Comparison of ENCODE assay signal across 14 mouse cellular contexts in genomic region chr1:12510129-12510816, GRCm38 (mm10).
DNase-seq lines count a peak whose midpoint lies in the region; ATAC-seq and TF ChIP-seq lines count a peak whose summit lies in the region.
"Had no signal": no experiment of that assay in that cellular context is flagged by ENCODE, and none has a peak within 500 bp of the region (broad histone marks: within the 10 kb centered on the region; RNA-seq: fewer than 3 reads in every experiment).

No protein-coding gene starts in this region.

- H3K9ac ChIP-seq in heart, embryonic 13.5 days, result no peak overlapping the region
- no peak overlapping the region for H3K9ac ChIP-seq in heart, embryonic 12.5 days
- no peak overlapping the region for H3K9ac ChIP-seq in embryonic facial prominence, embryonic 13.5 days
- H3K9ac ChIP-seq in limb, embryonic 14.5 days (ENCODE audit: low read depth, low read length, severe bottlenecking), result no peak overlapping the region
- H3K9ac ChIP-seq: forebrain, embryonic 15.5 days; liver, embryonic 14.5 days; midbrain, embryonic 13.5 days had no signal

- no peak for TF ChIP-seq POLR2A in limb, embryonic 14.5 days (IDR thresholded peaks at IDR 0.05; ENCODE audit: borderline replicate concordance, extremely low read depth, insufficient read depth, insufficient read length)

- DNase-seq in 3T3-L1 (ENCODE audit: low read depth, low spot score), result peak; percentile 1
- peak; percentile 80 for DNase-seq in limb, embryonic 14.5 days (ENCODE audit: low spot score)
- DNase-seq in testis, postnatal 14 days (ENCODE audit: low spot score), result no peak
- DNase-seq in layer of hippocampus, adult 8-10 months (ENCODE audit: low spot score in 2 of 2), result no peak
- no peak for DNase-seq in right cerebral cortex, adult 18-20 months
- DNase-seq: cerebellum, adult 11 months; kidney, postnatal 4 days; right cerebral cortex, postnatal 14 days had no signal

- H3K4me2 ChIP-seq in heart, embryonic 13.5 days, result no peak overlapping the region
- no peak overlapping the region for H3K4me2 ChIP-seq in heart, embryonic 12.5 days
- H3K4me2 ChIP-seq in embryonic facial prominence, embryonic 13.5 days, result peak overlapping the region; percentile 38
- H3K4me2 ChIP-seq in limb, embryonic 14.5 days (replicated peaks; ENCODE audit: low read depth, low read length, severe bottlenecking), result peak overlapping the region; percentile 33
- H3K4me2 ChIP-seq: forebrain, embryonic 15.5 days; midbrain, embryonic 13.5 days had no signal

- peaks cover 4% of the 10 kb centered on the region; the same call in 1 of the 2 replicates for H3K4me1 ChIP-seq in heart, embryonic 13.5 days
- H3K4me1 ChIP-seq in heart, embryonic 12.5 days (replicated peaks), result 0 out of 2 replicates have a peak, but pooled peaks cover 2% of the 10 kb centered on the region
- H3K4me1 ChIP-seq in embryonic facial prominence, embryonic 13.5 days, result peaks cover 20% of the 10 kb centered on the region
- H3K4me1 ChIP-seq in limb, embryonic 14.5 days (ENCODE audit: control insufficient read depth, insufficient read depth, low read length), result peaks cover 33% of the 10 kb centered on the region
- H3K4me1 ChIP-seq: forebrain, embryonic 15.5 days; midbrain, embryonic 13.5 days had no signal

- ATAC-seq in heart, embryonic 13.5 days (ENCODE audit: extremely low read depth, insufficient number of reproducible peaks, low FRiP score, low TSS enrichment), result no peak
- no peak for ATAC-seq in heart, embryonic 12.5 days (ENCODE audit: insufficient number of reproducible peaks, low FRiP score)
- peak; percentile 75; the same call in 1 of the 2 replicates for ATAC-seq in embryonic facial prominence, embryonic 13.5 days (ENCODE audit: insufficient number of reproducible peaks, insufficient read depth, low FRiP score, low TSS enrichment, low read depth)
- ATAC-seq in limb, embryonic 14.5 days (ENCODE audit: low FRiP score, low read depth), result peak; percentile 89
- ATAC-seq: forebrain, embryonic 15.5 days; midbrain, embryonic 13.5 days had no signal

- H3K27ac ChIP-seq in heart, embryonic 13.5 days (replicated peaks), result peak overlapping the region; percentile 21; the same call in 1 of the 2 replicates
- no peak overlapping the region for H3K27ac ChIP-seq in heart, embryonic 12.5 days (ENCODE audit: poor library complexity, severe bottlenecking)
- peak overlapping the region; percentile 91 for H3K27ac ChIP-seq in embryonic facial prominence, embryonic 13.5 days
- H3K27ac ChIP-seq in limb, embryonic 14.5 days (replicated peaks; ENCODE audit: low read depth, low read length), result peak overlapping the region; percentile 50
- H3K27ac ChIP-seq: forebrain, embryonic 15.5 days; liver, embryonic 14.5 days; midbrain, embryonic 13.5 days had no signal

- no peaks in the 10 kb centered on the region for H3K36me3 ChIP-seq in heart, embryonic 13.5 days
- H3K36me3 ChIP-seq in heart, embryonic 12.5 days, result no peaks in the 10 kb centered on the region
- H3K36me3 ChIP-seq in embryonic facial prominence, embryonic 13.5 days, result no peaks in the 10 kb centered on the region
- no peaks in the 10 kb centered on the region for H3K36me3 ChIP-seq in limb, embryonic 14.5 days (ENCODE audit: control insufficient read depth, insufficient read depth, low read length)
- H3K36me3 ChIP-seq: forebrain, embryonic 15.5 days; midbrain, embryonic 13.5 days had no signal

- WGBS in heart, embryonic 13.5 days, result 76% methylated on average over 10 of the region's 10 CpGs
- WGBS in heart, embryonic 12.5 days, result 83% methylated on average over 10 of the region's 10 CpGs
- 18% methylated on average over 10 of the region's 10 CpGs for WGBS in embryonic facial prominence, embryonic 13.5 days
- WGBS in limb, embryonic 14.5 days, result 11% methylated on average over 10 of the region's 10 CpGs

- H3K27me3 ChIP-seq in heart, embryonic 13.5 days (replicated peaks), result no peaks in the 10 kb centered on the region
- no peaks in the 10 kb centered on the region for H3K27me3 ChIP-seq in heart, embryonic 12.5 days (replicated peaks)
- no peaks in the 10 kb centered on the region for H3K27me3 ChIP-seq in embryonic facial prominence, embryonic 13.5 days
- H3K27me3 ChIP-seq in limb, embryonic 14.5 days (ENCODE audit: control insufficient read depth, insufficient read depth, low read length), result no peaks in the 10 kb centered on the region
- H3K27me3 ChIP-seq: forebrain, embryonic 15.5 days; midbrain, embryonic 13.5 days had no signal

- H3K4me3 ChIP-seq in heart, embryonic 13.5 days, result no peak overlapping the region
- H3K4me3 ChIP-seq in heart, embryonic 12.5 days, result no peak overlapping the region
- no peak overlapping the region for H3K4me3 ChIP-seq in embryonic facial prominence, embryonic 13.5 days
- H3K4me3 ChIP-seq in limb, embryonic 14.5 days (replicated peaks; ENCODE audit: low read length), result no peak overlapping the region
- H3K4me3 ChIP-seq: forebrain, embryonic 15.5 days; midbrain, embryonic 13.5 days had no signal

- no peaks in the 10 kb centered on the region for H3K9me3 ChIP-seq in heart, embryonic 13.5 days
- H3K9me3 ChIP-seq in heart, embryonic 12.5 days (replicated peaks), result peaks cover 9% of the 10 kb centered on the region
- no peaks in the 10 kb centered on the region for H3K9me3 ChIP-seq in embryonic facial prominence, embryonic 13.5 days
- no peaks in the 10 kb centered on the region for H3K9me3 ChIP-seq in limb, embryonic 14.5 days (ENCODE audit: control insufficient read depth, low read length)
- H3K9me3 ChIP-seq: forebrain, embryonic 15.5 days; midbrain, embryonic 13.5 days had no signal

Comparison
In these comparisons a context has a peak if more than half of its experiments do, and no peak if none do; other contexts are left out.
1. ATAC-seq: peak in embryonic facial prominence, embryonic 13.5 days (single experiment) and limb, embryonic 14.5 days (single experiment); none in heart, embryonic 13.5 days (single experiment) and heart, embryonic 12.5 days (single experiment).
2. H3K4me2 ChIP-seq: peak in embryonic facial prominence, embryonic 13.5 days (single experiment) and limb, embryonic 14.5 days (single experiment); none in heart, embryonic 13.5 days (single experiment) and heart, embryonic 12.5 days (single experiment).
3. DNase-seq: peak in 3T3-L1 (single experiment) and limb, embryonic 14.5 days (single experiment); none in testis, postnatal 14 days (single experiment), layer of hippocampus, adult 8-10 months (0 of 2) and right cerebral cortex, adult 18-20 months (single experiment).